Mouse (Mus musculus): ENCODE measurements at regions not wholly inside any gene's neighbourhood (a gene's known extent, or its start where the extent isn't known, plus 50 kb on each side); places are given as distances from the start of the nearest gene placed in this dataset.

- DNase-seq = no peak
These were observed 107.7 kb downstream of the Sox9 start for GRCm38 (mm10) chr11:112889760-112890159.

- DNase-seq = no peak
These were observed 115.6 kb downstream of the Sox9 start for GRCm38 (mm10) chr11:112897597-112897996.

DNA sequence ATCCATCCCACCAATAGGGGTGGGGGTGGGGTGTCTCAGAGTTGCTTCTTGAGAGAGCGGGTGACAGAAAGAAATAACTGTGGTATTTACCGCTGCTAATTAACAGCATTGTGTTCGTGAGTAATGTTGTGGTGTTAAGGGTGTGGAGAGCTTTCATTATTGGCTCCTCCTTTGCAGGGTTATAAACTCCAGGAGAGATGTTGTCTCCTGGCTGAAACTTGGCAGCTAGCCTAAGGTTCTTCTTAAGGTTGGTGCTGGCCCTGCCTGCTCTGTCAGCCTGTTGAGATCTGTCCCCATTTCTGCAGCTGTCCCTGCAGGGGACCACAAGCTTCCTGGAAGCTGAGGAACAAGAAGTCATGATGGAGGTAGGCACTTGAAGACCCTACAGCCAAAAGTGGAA is 120.6 kb downstream of the Sox9 start:
- DNase-seq = no peak

DNA sequence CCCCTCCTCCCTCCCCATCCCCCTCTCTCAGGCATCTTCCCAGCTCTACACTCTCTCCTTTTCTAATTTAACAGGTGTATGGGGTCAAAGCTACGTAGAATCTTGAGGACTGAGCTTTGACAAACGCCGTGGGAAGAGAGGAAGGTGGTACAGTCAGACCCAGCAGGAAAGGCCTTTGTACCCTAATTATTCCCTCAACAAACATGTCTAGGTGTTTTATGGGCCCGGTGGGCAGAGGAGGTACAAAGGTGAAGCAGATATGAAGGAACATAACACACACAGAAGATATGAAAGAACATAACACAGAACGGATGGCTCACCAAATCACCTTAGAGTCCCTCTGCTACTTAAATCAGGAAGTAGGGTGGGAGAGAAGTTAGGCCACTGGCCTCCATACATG is 128.3 kb downstream of the Sox9 start:
- no peak for DNase-seq

- DNase-seq = no peak
These were observed 130.9 kb downstream of the Sox9 start for GRCm38 (mm10) chr11:112912875-112913274.

DNA sequence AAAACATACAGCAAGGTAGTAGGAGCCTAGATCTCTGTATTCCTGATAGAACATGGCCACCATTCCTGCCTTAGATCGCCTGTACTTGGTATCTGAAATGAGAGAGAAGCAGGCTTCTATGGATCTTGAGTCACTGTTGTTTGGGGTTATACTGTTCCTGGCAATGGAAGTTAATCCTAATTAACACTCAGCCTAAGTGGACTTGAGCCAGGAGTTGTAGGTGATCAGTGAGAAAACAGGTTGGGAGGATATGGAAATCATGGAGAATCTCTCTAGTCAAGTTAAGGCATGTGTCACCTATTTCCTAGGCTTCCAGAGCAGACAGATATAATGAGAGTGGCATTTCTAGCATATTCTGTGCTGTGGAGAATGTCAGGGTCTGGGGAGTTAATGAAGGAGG is 134.9 kb downstream of the Sox9 start:
- no peak for DNase-seq

- DNase-seq = no peak
These were observed 138.1 kb downstream of the Sox9 start for GRCm38 (mm10) chr11:112920131-112920530.

- DNase-seq = no peak
These were observed 142.6 kb downstream of the Sox9 start for GRCm38 (mm10) chr11:112924577-112924976.

DNA sequence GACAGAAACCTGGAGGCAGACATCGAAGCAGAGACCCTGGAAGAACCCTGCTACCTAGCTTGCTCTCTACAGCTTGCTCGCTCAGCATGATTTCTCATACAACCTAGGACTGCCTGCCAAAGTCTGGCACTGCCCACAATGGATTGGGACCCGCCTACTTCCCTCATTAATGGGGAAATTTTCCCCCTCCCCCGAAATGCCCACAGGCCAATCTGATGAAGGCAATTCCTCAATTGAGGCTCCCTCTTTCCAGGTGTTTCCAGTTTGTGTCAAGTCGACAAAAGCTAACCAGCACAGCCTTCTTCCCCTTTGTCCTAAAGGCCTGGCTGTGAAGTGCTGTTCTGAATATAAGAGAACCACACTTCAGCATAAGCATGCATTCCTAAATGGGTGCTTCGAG is 143.1 kb downstream of the Sox9 start:
- DNase-seq = no peak

DNA sequence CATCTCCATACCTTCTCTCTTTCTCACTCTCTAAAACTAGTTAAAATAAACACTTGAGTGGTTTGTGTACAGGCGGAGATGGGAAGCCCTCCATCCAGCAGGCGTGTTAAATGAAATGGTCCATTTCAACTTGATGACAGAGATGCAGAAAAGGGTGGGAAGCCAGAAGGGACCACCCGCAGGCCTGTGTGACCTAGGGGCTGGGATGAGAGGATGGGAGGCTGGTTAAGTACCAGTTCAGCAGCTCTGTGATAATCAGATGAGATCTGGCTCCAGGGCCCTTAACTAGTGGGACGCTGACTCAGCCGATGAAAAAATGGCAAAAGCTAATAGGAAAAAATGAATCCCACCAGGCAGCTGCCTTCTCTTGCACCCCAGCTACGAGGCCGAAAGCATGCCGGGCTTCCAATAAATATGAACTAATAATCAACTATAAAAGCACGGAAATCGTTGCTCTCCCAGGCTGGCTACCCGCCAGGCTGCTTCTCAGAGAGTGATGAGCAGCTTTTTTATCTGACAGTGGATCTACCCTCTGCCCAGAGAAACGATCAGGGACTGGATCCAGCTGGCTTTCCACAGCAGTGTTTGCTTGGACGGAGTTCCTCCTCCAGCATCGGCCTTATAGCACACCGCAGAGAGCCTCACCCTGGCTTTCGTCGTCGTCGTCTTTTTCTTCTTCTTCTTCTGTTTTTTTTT is 144.5 kb downstream of the Sox9 start:
- DNase-seq = peak; percentile 36

DNA sequence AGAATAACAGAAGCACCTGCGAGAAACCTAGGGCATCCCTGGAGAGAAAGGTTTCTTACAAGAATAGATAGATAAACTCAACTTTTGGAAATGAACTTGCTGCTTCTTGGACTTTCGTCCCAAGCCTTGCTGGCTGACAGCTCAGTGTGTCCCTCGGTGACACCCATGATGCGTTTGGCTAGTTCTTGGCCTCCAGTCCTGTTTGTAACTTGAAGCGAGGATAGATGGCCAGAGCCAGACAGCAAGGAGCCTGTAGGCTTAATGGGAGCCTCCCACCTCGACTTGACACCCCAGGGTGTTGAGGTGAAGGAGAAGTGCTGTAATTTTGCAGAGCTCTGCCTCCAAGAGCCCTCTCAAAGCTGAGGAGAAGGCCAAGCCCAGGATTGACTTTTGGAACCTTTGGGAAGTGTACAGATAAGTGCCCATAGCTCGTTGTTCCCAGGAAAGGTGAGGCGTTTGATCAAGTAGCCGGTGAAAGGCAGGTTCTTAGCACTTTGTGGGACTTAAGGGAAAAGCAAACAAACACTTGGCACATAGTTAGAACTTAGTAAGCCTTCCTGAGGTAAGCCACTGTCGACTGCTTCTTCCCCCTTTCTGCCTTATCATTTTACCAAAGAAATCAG is 148.3 kb downstream of the Sox9 start:
- no peak for DNase-seq

DNA sequence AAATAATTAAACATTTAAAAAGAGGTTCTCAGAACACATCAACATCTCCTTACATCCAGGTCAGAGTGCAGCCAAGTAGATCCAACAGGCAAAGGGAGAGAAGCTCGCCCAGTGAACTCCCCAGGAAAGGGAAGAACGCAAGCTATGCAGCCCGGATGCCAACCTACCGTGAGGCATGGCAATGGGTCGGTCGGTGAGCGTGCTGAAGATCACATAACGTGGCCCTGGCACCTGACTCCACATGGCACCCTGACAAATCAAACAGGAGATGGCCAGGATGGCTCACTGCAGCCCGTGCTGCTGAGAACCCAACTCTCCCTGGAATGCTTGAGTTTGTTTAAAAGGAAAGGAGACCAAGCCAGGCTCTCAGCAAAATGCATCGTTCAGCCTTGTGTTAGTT is 156.0 kb downstream of the Sox9 start:
- DNase-seq = no peak

GRCm38 (mm10) chr11:112951421-112951820 is 169.4 kb downstream of the Sox9 start:
- DNase-seq = no peak

DNA sequence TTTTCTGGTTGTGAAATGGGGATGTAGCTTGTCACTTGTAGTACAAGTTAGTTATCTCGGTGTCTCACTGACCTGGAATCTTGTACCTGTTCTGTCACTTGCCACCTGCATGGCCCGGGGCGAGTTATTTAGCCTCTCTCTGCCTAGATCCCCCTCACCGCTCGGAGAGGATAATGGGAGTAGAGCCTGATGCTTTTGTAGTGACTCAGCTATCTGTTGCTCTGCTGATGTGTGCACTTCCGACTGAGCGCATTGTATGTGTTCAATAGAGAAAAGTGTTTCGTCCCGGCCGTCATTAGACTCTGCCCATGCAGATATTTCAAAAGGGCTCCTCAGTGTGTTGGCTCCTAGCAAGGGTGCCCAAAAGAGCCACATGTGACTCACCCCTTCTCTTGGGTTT is 170.3 kb downstream of the Sox9 start:
- no peak for DNase-seq

DNA sequence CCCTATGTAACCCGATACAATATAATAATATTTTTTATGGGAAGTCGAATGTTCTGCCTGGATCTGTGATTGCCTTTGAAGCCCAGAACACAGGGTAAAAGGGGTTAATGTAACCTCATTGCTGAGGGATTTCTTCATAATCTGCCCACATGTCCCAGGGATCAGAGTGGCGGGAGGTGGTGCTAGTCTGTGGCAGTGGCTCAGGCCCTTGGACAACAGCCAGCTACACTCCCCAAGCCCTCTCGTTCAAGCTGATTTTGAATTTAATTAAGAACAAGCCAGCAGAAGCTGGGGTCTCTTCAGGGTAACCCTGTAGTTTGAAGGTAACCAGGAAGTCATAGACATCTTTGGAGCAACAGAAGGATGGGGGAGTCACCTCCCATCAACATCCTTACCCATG is 171.5 kb downstream of the Sox9 start:
- no peak for DNase-seq

DNA sequence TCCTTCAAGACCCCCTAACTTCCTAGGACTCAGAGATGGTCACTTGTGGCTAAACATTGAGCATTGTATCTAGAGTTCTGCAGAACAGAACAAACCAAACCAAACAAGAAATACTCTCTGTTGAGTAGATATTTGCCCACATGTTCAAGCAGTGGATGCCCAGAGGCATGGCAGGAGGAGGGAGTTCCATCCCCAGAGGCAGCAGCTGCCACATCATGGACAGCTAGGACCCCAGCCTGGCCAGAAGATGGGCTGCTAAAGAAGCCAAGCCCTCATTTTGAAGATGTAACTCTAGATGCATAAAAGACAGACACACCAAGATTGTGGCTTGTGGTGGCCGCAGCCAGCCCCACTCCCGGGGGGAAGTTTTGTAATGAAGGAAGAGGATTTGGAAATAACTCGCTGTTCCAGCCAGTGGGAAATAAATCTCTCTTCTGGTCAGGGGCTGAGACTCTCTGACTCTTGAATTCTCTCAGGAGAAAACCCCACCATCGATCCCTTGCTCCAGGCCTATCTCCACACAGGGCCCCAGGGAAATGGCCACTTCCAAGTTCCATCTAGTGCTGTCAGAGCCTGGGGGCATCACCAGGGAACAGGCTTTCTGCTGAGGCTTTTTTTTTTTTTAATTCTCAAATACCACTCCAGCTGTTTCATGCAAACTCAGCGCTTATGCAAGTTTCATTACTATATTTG is 174.9 kb downstream of the Sox9 start:
- no peak for DNase-seq

DNA sequence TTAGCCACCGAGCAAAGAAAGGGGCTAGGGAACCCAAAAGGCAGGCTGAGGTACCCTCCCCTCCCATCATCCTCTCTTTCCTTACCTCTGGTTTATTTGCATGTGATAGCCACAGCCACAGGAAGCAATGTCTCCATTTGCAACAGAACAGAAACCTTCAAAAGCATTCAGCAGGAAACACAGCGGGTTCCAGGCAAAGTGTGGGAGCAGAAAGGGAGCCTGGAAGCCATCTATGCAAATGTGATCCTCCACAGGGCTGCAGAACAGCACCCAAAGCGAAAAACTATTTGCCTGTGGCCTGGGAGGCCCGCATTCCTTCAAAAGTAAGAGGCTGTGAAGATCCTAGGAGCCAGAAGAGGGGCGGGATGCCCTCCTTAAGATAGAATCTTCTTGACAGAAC is 177.6 kb downstream of the Sox9 start:
- no peak for DNase-seq

GRCm38 (mm10) chr11:112973286-112973685 is 191.3 kb downstream of the Sox9 start:
- DNase-seq = no peak

DNA sequence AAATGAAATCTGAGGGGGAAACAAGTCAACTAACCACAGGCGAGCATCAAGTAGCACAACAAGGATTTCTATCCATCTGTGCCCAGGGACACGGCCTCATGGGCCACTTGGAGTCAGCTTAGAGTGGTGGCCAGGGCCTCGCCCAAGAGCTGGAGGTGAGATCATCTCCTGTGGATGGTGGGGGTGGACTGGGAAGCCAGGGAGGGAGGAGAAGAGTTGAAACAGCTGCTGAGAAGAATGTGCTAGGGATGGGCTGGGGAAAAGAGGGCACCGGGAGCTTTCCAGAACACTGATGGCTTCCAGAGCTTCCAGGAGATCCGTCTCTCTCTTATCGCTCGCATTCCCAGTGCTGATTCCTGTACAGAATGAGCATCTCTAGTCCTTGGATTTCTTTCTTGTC is 192.9 kb downstream of the Sox9 start:
- no peak for DNase-seq

DNA sequence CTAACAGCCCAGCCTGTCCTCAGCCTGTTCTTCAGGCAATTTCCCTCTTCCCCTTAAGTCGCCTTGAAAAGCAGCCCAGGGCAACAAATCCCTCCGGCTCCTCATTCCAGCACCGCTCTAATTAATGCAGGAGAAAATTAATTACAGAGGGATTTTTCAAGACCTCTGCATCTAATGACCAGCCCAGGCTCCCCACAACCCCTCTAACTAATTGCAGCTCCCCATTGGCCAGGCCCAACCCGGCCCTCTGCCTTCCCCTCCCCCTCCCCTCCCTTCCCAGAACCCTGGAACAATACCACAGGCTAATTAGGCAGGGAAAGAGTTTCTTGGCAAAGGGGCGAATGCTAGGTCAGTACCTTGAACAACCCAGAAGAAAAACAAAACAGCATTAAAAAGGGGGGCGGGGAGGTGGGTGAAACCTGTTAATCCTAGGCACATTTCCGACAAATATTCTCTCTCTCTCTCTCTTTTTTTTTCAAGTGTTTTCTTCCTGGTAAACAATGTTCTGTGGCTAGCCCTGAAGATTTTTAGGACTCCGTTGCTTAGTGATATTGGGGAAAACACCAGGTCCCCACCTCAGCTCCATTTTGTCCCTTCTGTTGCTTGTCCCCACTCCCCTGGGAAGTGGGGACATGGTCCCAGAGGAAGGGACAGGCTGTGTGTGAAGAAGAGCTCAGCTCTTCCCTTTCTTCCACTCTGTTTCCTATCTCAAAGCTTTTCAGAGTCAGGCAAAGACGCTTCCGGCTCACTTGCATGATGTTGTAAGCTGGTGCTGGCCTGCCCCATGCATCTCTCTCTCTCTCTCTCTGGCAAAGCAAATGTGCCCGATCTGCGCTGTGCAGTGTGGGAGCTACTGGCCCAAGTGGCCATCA is 195.1 kb downstream of the Sox9 start:
- no peak for DNase-seq

DNA sequence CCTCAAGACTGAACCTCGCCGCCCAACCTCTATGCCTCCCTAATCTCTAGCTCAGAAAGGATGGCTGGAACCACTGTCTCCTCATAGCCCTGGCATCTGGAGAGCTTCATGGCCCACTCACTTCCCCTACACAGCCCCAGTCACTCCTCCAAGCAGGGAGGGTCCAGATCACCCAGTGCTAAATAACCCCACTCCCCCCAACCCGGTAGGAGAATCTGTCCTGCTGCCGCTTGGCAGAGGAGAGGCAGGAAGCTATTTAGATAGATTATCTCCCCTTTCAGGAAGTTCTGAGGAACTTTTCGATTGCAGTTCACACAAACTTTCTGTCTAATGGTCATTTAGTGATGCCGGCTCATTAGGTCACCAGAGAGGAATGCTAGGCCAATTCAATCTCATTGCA is 196.9 kb downstream of the Sox9 start:
- DNase-seq = no peak

DNA sequence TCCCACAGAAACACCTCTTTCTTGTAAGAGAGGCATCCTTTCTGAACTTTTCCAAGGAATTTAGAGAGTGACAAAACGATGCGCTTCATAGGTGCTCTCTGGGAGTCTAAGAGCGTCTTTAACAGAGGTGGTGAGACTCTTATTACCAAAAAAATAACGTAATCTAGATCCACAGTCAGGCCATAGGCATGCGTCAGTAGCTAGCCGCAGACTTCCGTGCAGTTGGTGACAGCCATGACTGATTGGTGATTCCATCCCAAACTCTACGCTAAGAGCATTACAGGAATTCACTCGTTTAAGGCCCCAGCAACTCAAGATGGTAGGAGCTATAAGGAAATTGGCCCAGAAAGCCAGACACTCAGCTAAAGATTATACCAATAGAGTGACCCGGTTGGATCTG is 197.4 kb downstream of the Sox9 start:
- DNase-seq = no peak

DNA sequence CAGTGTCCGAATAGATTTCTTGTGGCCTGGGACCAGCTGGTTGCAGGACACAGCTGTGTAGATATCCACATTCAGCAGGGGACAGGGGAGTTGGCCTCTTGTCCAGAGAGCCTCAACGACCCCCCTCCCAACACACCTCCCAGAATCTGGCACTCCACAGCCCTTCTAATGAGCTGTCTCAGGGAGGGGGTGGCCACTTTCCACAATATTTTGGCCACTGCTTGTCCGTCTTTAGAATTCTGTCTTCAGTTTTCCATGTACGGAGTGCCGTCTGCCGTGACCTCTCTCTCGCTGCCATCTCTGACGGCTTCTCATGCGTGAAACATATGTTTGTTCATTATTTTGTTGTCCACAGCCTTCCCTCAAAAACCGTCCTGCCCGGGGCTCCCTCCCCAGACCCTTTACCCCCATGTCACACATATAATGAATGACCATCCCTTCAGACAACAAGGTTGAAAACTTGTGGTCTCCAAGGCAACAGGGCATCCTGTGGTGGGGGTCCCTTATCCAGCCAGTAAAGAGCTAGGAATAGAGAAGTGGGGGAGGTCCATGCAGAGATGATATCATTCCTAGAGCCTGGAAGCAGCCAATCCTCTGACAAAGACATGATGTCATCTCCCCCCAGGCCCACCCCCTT is 200.3 kb downstream of the Sox9 start:
- no peak for DNase-seq
